29 mouse cellular contexts compared by ENCODE assay signal in genomic region chr7:30297266-30297665, GRCm38 (mm10). TPM values are rescaled to one million over a fixed set of nuclear protein-coding genes. Genes with fewer than 3 reads are reported as not detected.
DNase-seq lines count a peak whose midpoint lies in the region; ATAC-seq lines count a peak whose summit lies in the region.
"Had no signal": no experiment of that assay in that cellular context is flagged by ENCODE, and none has a peak within 500 bp of the region (broad histone marks: within the 10 kb centered on the region; RNA-seq: fewer than 3 reads in every experiment).

No protein-coding gene starts in this region.

- ATAC-seq in intestine, embryonic 15.5 days: 0 out of 2 replicates have a peak, but pooled peaks have one; percentile 32
- no peak for ATAC-seq in intestine, embryonic 16.5 days
- ATAC-seq: activated CD4-positive, CD25-positive, alpha-beta regulatory T cell, adult 4 months; forebrain, embryonic 14.5 days; forebrain, postnatal 0 days; hindbrain, embryonic 16.5 days; intestine, postnatal 0 days; Patski had no signal

- no peaks in the 10 kb centered on the region for H3K27me3 ChIP-seq in intestine, embryonic 15.5 days (replicated peaks)
- no peaks in the 10 kb centered on the region for H3K27me3 ChIP-seq in intestine, embryonic 16.5 days (replicated peaks; ENCODE audit: control insufficient read depth, insufficient read depth, low read length)
- H3K27me3 ChIP-seq: embryonic facial prominence, embryonic 12.5 days; embryonic facial prominence, embryonic 15.5 days; heart, embryonic 12.5 days; heart, embryonic 15.5 days; hindbrain, embryonic 13.5 days; Patski had no signal

- no peak overlapping the region for H3K4me3 ChIP-seq in intestine, embryonic 15.5 days (replicated peaks)
- no peak overlapping the region for H3K4me3 ChIP-seq in intestine, embryonic 16.5 days (ENCODE audit: low read length)
- H3K4me3 ChIP-seq: embryonic facial prominence, embryonic 12.5 days; embryonic facial prominence, embryonic 15.5 days; heart, embryonic 12.5 days; heart, embryonic 15.5 days; hindbrain, embryonic 10.5 days; hindbrain, embryonic 13.5 days had no signal

- peak; percentile 28 to 40 for DNase-seq in cerebellum, adult 18-20 months
- no peak for DNase-seq in cerebellum, adult 9-10 months
- DNase-seq in ES-CJ7 (ENCODE audit: low read depth, low spot score): peak; percentile 56
- DNase-seq in kidney, adult 9 months: no peak
- no peak for DNase-seq in kidney, adult 11 months
- DNase-seq: adrenal gland, adult 8-10 months; adrenal gland, postnatal 25 days; B cell, adult 2 months; cerebellum, adult 8-10 months; forebrain, postnatal 0 days; gastrocnemius, postnatal 25 days; heart, adult 18-20 months; heart, postnatal 10 days; heart, postnatal 36 days; kidney, adult 8-10 months had no signal

- H3K4me1 ChIP-seq in intestine, embryonic 15.5 days (replicated peaks): no peaks in the 10 kb centered on the region
- 0 out of 2 replicates have a peak, but pooled peaks cover under 1% of the 10 kb centered on the region for H3K4me1 ChIP-seq in intestine, embryonic 16.5 days (ENCODE audit: control insufficient read depth, insufficient read depth, low read length)

- H3K9ac ChIP-seq in intestine, embryonic 15.5 days: no peak overlapping the region
- H3K9ac ChIP-seq in intestine, embryonic 16.5 days (ENCODE audit: low read depth, low read length): no peak overlapping the region
- H3K9ac ChIP-seq: embryonic facial prominence, embryonic 12.5 days; embryonic facial prominence, embryonic 15.5 days; forebrain, postnatal 0 days; heart, embryonic 12.5 days; heart, embryonic 15.5 days; hindbrain, embryonic 13.5 days had no signal

- H3K4me2 ChIP-seq in intestine, embryonic 15.5 days (replicated peaks): no peak overlapping the region
- no peak overlapping the region for H3K4me2 ChIP-seq in intestine, embryonic 16.5 days (ENCODE audit: low read depth, low read length)
- H3K4me2 ChIP-seq: embryonic facial prominence, embryonic 12.5 days; embryonic facial prominence, embryonic 15.5 days; heart, embryonic 12.5 days; heart, embryonic 15.5 days; hindbrain, embryonic 13.5 days had no signal

- no peak overlapping the region for H3K27ac ChIP-seq in intestine, embryonic 15.5 days
- H3K27ac ChIP-seq in intestine, embryonic 16.5 days (ENCODE audit: low read length): no peak overlapping the region
- H3K27ac ChIP-seq: embryonic facial prominence, embryonic 12.5 days; embryonic facial prominence, embryonic 15.5 days; heart, embryonic 15.5 days; hindbrain, embryonic 10.5 days; hindbrain, embryonic 13.5 days had no signal

- no peaks in the 10 kb centered on the region for H3K9me3 ChIP-seq in intestine, embryonic 15.5 days
- H3K9me3 ChIP-seq in intestine, embryonic 16.5 days (ENCODE audit: control insufficient read depth, low read length): no peaks in the 10 kb centered on the region
- H3K9me3 ChIP-seq: embryonic facial prominence, embryonic 12.5 days; embryonic facial prominence, embryonic 15.5 days; G1E; heart, embryonic 12.5 days; heart, embryonic 15.5 days; hindbrain, embryonic 10.5 days; hindbrain, embryonic 13.5 days had no signal

- peaks cover 9% of the 10 kb centered on the region for H3K36me3 ChIP-seq in intestine, embryonic 15.5 days
- 0 out of 2 replicates have a peak, but pooled peaks cover 3% of the 10 kb centered on the region for H3K36me3 ChIP-seq in intestine, embryonic 16.5 days (ENCODE audit: control insufficient read depth, insufficient read depth, low read length)
- H3K36me3 ChIP-seq: G1E; heart, embryonic 15.5 days had no signal

- 80% methylated on average over 16 of the region's 16 CpGs for WGBS in intestine, embryonic 15.5 days
- 79% methylated on average over 16 of the region's 16 CpGs for WGBS in intestine, embryonic 16.5 days

RNA-seq across cellular contexts. Expression of gene Clip3, which starts 5.7 kb away (rescaled TPM):
- 22.6 and 23.4 TPM in 2 replicates for polyA plus RNA-seq in intestine, embryonic 15.5 days (2015; fragmentation: Nextera tagmentation; extraction: Ambion mirVana)
- polyA plus RNA-seq in intestine, embryonic 16.5 days (2015; fragmentation: Nextera tagmentation; extraction: Ambion mirVana): 20.9 and 22.1 TPM in 2 replicates
- polyA plus RNA-seq: G1E had no signal

RNA-seq across cellular contexts. Expression of gene Alkbh6, which starts 11.3 kb away (rescaled TPM):
- polyA plus RNA-seq in intestine, embryonic 15.5 days (2015; fragmentation: Nextera tagmentation; extraction: Ambion mirVana): 63.9 and 68.5 TPM in 2 replicates
- polyA plus RNA-seq in intestine, embryonic 16.5 days (2015; fragmentation: Nextera tagmentation; extraction: Ambion mirVana): 68.8 and 70.6 TPM in 2 replicates

RNA-seq across cellular contexts. Expression of gene Wdr62, which starts 17.0 kb away (rescaled TPM):
- 6.6 and 8.4 TPM in 2 replicates for polyA plus RNA-seq in intestine, embryonic 15.5 days (2015; fragmentation: Nextera tagmentation; extraction: Ambion mirVana)
- 5.7 and 7.3 TPM in 2 replicates for polyA plus RNA-seq in intestine, embryonic 16.5 days (2015; fragmentation: Nextera tagmentation; extraction: Ambion mirVana)

RNA-seq across cellular contexts. Expression of gene Syne4, which starts 17.3 kb away (rescaled TPM):
- polyA plus RNA-seq in intestine, embryonic 15.5 days (2015; fragmentation: Nextera tagmentation; extraction: Ambion mirVana): 47.7 and 65.3 TPM in 2 replicates
- polyA plus RNA-seq in intestine, embryonic 16.5 days (2015; fragmentation: Nextera tagmentation; extraction: Ambion mirVana): 58.9 and 59.7 TPM in 2 replicates

RNA-seq across cellular contexts. Expression of gene Thap8, which starts 17.4 kb away (rescaled TPM):
- polyA plus RNA-seq in intestine, embryonic 15.5 days (2015; fragmentation: Nextera tagmentation; extraction: Ambion mirVana): 0.34 and 0.56 TPM in 2 replicates
- 0.22 and 0.37 TPM in 2 replicates for polyA plus RNA-seq in intestine, embryonic 16.5 days (2015; fragmentation: Nextera tagmentation; extraction: Ambion mirVana)

Comparison
In these comparisons a context has a peak if more than half of its experiments do, and no peak if none do; other contexts are left out.
1. DNase-seq: peak in cerebellum, adult 18-20 months (2 of 2) and ES-CJ7 (single experiment); none in cerebellum, adult 9-10 months (single experiment), kidney, adult 9 months (single experiment) and kidney, adult 11 months (single experiment).